Comparison of ENCODE assay signal across 12 mouse cellular contexts in genomic region chr1:162092899-162093659, GRCm38 (mm10).
DNase-seq lines count a peak whose midpoint lies in the region; ATAC-seq and TF ChIP-seq lines count a peak whose summit lies in the region.
"Had no signal": no experiment of that assay in that cellular context is flagged by ENCODE, and none has a peak within 500 bp of the region (broad histone marks: within the 10 kb centered on the region; RNA-seq: fewer than 3 reads in every experiment).

No protein-coding gene starts in this region.

- 0 out of 2 replicates have a peak overlapping the region, but pooled peaks have one; percentile 1 for H3K27ac ChIP-seq in kidney, embryonic 14.5 days (ENCODE audit: low read depth, low read length)
- no peak overlapping the region for H3K27ac ChIP-seq in kidney, adult 2 months (ENCODE audit: insufficient read depth, low read depth, low read length)
- peak overlapping the region; percentile 61; the same call in 1 of the 2 replicates for H3K27ac ChIP-seq in embryonic facial prominence, embryonic 15.5 days (replicated peaks)
- H3K27ac ChIP-seq: hindbrain, postnatal 0 days; macrophage had no signal

- H3K36me3 ChIP-seq in kidney, embryonic 14.5 days (ENCODE audit: control insufficient read depth, insufficient read depth, low read length): no peaks in the 10 kb centered on the region
- no peaks in the 10 kb centered on the region for H3K36me3 ChIP-seq in kidney, adult 2 months (ENCODE audit: control insufficient read depth, insufficient read depth, low read length)
- H3K36me3 ChIP-seq in embryonic facial prominence, embryonic 15.5 days: no peaks in the 10 kb centered on the region

- DNase-seq in CD4-positive, CD25-positive, alpha-beta regulatory T cell, adult 2 months (ENCODE audit: low read depth, low spot score): peak; percentile 17
- DNase-seq in kidney, adult 2 months: no peak
- peak; percentile 21 for DNase-seq in lung, postnatal 25 days (ENCODE audit: low spot score)
- no peak for DNase-seq in retina, embryonic 14.5 days (ENCODE audit: low spot score)
- no peak for DNase-seq in layer of hippocampus, postnatal 36 days
- DNase-seq: cerebellum, adult 8-10 months; thymus, postnatal 36 days had no signal

- TF ChIP-seq CTCF in kidney, adult 2 months (conservative IDR thresholded peaks at IDR 0.05; ENCODE audit: insufficient read depth, insufficient read length, low read depth, low read length): no peak

- no peak for TF ChIP-seq POLR2A in kidney, adult 2 months (IDR thresholded peaks at IDR 0.05; ENCODE audit: low read depth, low read length)

- H3K4me2 ChIP-seq in kidney, embryonic 14.5 days (replicated peaks; ENCODE audit: low read depth, low read length): no peak overlapping the region
- H3K4me2 ChIP-seq in embryonic facial prominence, embryonic 15.5 days (replicated peaks): no peak overlapping the region

- no peak overlapping the region for H3K9ac ChIP-seq in kidney, embryonic 14.5 days (ENCODE audit: low read depth, low read length)
- H3K9ac ChIP-seq in embryonic facial prominence, embryonic 15.5 days: no peak overlapping the region

- H3K27me3 ChIP-seq in kidney, embryonic 14.5 days (ENCODE audit: control insufficient read depth, insufficient read depth, low read length): no peaks in the 10 kb centered on the region
- no peaks in the 10 kb centered on the region for H3K27me3 ChIP-seq in kidney, adult 2 months (replicated peaks; ENCODE audit: control insufficient read depth, insufficient read depth, low read length)
- no peaks in the 10 kb centered on the region for H3K27me3 ChIP-seq in embryonic facial prominence, embryonic 15.5 days

- peaks cover 10% of the 10 kb centered on the region for H3K4me1 ChIP-seq in kidney, embryonic 14.5 days (ENCODE audit: control insufficient read depth, insufficient read depth, low read length)
- H3K4me1 ChIP-seq in kidney, adult 2 months (ENCODE audit: control insufficient read depth, insufficient read depth, low read length): no peaks in the 10 kb centered on the region
- peaks cover 5% of the 10 kb centered on the region; the same call in 1 of the 2 replicates for H3K4me1 ChIP-seq in embryonic facial prominence, embryonic 15.5 days

- 77% methylated on average over 3 of the region's 3 CpGs for WGBS in kidney, embryonic 14.5 days
- WGBS in kidney, adult 2 months: 75% methylated on average over 3 of the region's 3 CpGs
- 70% methylated on average over 3 of the region's 3 CpGs for WGBS in embryonic facial prominence, embryonic 15.5 days

- no peak for ATAC-seq in CD4-positive, CD25-positive, alpha-beta regulatory T cell, adult 4 months
- no peak for ATAC-seq in kidney, embryonic 14.5 days (ENCODE audit: low FRiP score, low TSS enrichment)
- ATAC-seq in embryonic facial prominence, embryonic 15.5 days (ENCODE audit: insufficient number of reproducible peaks, low FRiP score, low TSS enrichment, low read depth): no peak
- ATAC-seq: hindbrain, postnatal 0 days had no signal

- no peaks in the 10 kb centered on the region for H3K9me3 ChIP-seq in kidney, embryonic 14.5 days (ENCODE audit: control insufficient read depth, low read length)
- H3K9me3 ChIP-seq in embryonic facial prominence, embryonic 15.5 days (replicated peaks): no peaks in the 10 kb centered on the region

- no peak overlapping the region for H3K4me3 ChIP-seq in kidney, embryonic 14.5 days (ENCODE audit: low read length)
- no peak overlapping the region for H3K4me3 ChIP-seq in kidney, adult 2 months (ENCODE audit: insufficient read depth, low read depth, low read length)
- no peak overlapping the region for H3K4me3 ChIP-seq in embryonic facial prominence, embryonic 15.5 days (replicated peaks)

Comparison
In these comparisons a context has a peak if more than half of its experiments do, and no peak if none do; other contexts are left out.
1. DNase-seq: peak in CD4-positive, CD25-positive, alpha-beta regulatory T cell, adult 2 months (single experiment) and lung, postnatal 25 days (single experiment); none in kidney, adult 2 months (single experiment), retina, embryonic 14.5 days (single experiment) and layer of hippocampus, postnatal 36 days (0 of 2).